Mouse (Mus musculus) G1E (cell line): ENCODE data around the gene Herpud1.

Experiments used
- CTCF ChIP-seq: IDR thresholded peaks from 2 replicates; pipeline ENCODE4 v1.5.1; 2012; ENCODE audit warnings: low read depth, low read length, inconsistent platforms, mixed read lengths
- GATA1 ChIP-seq: IDR thresholded peaks from 2 replicates; pipeline ENCODE4 v1.6.1; 2012; ENCODE audit warnings: borderline replicate concordance, low read length, inconsistent platforms, mixed read lengths
- GATA2 ChIP-seq: IDR thresholded peaks from 2 replicates; pipeline ENCODE4 v1.6.1; 2012; ENCODE audit warnings: low read depth, low read length, inconsistent platforms, borderline replicate concordance
- POLR2AphosphoS5 ChIP-seq: IDR thresholded peaks from 2 replicates; pipeline ENCODE4 v1.6.1; 2012; ENCODE audit warnings: low read depth, low read length, inconsistent platforms; ENCODE audit not compliant: insufficient replicate concordance
- TAL1 ChIP-seq: conservative IDR thresholded peaks from 2 replicates; pipeline ENCODE4 v1.6.1; 2012; ENCODE audit warnings: low read depth, low read length, inconsistent platforms, mixed read lengths

GRCm38 (mm10) chr8:94440389-94440788 lies 54.2 kb downstream of the Herpud1 start:
- TF ChIP-seq CTCF (no peak), GATA1 (no peak), POLR2AphosphoS5 (no peak), GATA2 (no peak), TAL1 (no peak)
